Mouse (Mus musculus): ENCODE data around the gene Fhl3. TPM values are rescaled to one million over a fixed set of nuclear protein-coding genes. Genes with fewer than 3 reads are reported as not detected.

The Fhl3 gene
- 17.0 and 19.5 TPM in 2 replicates for polyA plus RNA-seq (2015; fragmentation: Nextera tagmentation; extraction: Ambion mirVana)

DNA sequence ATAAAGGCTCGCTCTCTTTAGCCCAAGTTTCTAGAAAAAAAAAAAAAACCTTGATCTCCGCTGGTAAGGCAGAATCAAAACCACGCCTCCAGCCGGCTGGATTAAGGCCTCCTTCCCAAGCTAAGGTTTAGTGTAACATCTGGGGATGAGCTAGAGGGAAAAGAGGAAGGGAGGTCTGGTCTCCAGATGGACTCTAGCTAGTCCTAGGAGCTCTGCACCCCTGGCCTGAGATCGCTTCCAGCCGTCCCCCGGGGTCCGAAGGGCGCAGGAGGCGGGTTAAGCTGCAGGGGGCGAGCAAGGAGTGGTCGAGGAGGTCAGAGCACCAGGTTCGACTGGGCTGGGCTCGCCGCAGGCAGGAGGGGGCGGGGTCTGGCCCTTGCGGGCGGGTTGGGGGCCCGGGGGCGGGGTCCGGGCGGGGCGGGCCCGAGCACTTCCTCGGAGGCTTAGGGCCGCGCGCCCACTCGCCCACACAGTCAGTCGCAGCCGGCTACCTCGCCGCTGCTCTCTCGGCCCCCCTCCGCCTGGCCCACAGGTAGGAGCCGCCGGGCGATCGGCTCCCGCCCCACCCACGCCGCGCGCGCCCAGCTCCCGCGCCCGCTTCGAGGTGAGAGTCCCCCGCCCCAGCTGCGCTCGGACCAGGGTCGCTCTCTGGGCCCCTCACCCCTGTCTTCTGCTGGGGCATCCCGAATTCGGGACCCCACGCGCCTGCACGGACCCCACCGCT lies at the start of gene Fhl3:
Gene Fhl3, plus strand, starts transcription at position 454 of the 724 bp plus-strand sequence.
- Histone ChIP-seq H3K9ac (peak within 1 kb of the TSS; percentile 97), H3K27ac (peak within 1 kb of the TSS; percentile 97), H3K4me2 (peak within 1 kb of the TSS; percentile 75), H3K9me3 (no peaks in the 10 kb centered on the region), H3K4me1 (peaks cover 51% of the 10 kb centered on the region), H3K36me3 (no peaks in the 10 kb centered on the region; the same call in 1 of the 2 replicates), H3K4me3 (peak within 1 kb of the TSS; percentile 88), H3K27me3 (0 out of 2 replicates have a peak, but pooled peaks cover 4% of the 10 kb centered on the region)
- under 1% methylated on average over 46 of the region's 59 CpGs for WGBS
- peak; percentile 59 for ATAC-seq (ENCODE audit: insufficient number of reproducible peaks, insufficient read depth, low FRiP score, low TSS enrichment, low read depth)

GRCm38 (mm10) chr4:124652886-124653285 lies 47.6 kb upstream of the Fhl3 start:
- Histone ChIP-seq H3K9me3 (no peaks in the 10 kb centered on the region), H3K9ac (no peak overlapping the region), H3K4me1 (peaks cover 27% of the 10 kb centered on the region), H3K27ac (no peak overlapping the region), H3K36me3 (no peaks in the 10 kb centered on the region), H3K27me3 (peaks cover 66% of the 10 kb centered on the region), H3K4me3 (no peak overlapping the region), H3K4me2 (no peak overlapping the region)
- no peak for ATAC-seq (ENCODE audit: insufficient number of reproducible peaks, insufficient read depth, low FRiP score, low TSS enrichment, low read depth)
- 5% methylated on average over 9 of the region's 9 CpGs for WGBS

DNA sequence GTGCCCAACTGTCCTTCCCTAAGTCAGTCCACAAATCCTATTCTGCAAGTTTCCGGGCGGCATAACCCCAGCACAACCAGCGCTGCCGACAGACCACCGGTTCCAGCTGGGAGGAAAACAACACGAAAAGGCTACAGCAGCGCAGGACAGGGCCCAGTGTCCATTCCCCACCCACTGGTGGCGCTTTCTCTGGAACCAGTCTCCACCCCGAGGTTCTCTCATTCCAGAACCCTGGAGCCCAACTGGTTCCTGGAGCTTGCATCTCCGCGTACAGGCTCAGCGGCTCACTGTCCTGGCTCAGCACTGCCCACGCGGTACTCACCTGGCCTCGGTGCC lies 44.0 kb upstream of the Fhl3 start, which contains the start of gene Pou3f1:
Gene Pou3f1, plus strand, starts transcription at position 290 of the 336 bp plus-strand sequence.
- peaks cover 43% of the 10 kb centered on the region for H3K4me1 ChIP-seq
- H3K36me3 ChIP-seq: no peaks in the 10 kb centered on the region
- ATAC-seq (ENCODE audit: insufficient number of reproducible peaks, insufficient read depth, low FRiP score, low TSS enrichment, low read depth): no peak
- H3K4me3 ChIP-seq: peak within 1 kb of the TSS; percentile 61
- peak within 1 kb of the TSS; percentile 66 for H3K9ac ChIP-seq
- no peak within 1 kb of the TSS for H3K27ac ChIP-seq
- peaks cover 92% of the 10 kb centered on the region for H3K27me3 ChIP-seq
- 2% methylated on average over 15 of the region's 15 CpGs for WGBS
- peak within 1 kb of the TSS; percentile 95 for H3K4me2 ChIP-seq
- H3K9me3 ChIP-seq: no peaks in the 10 kb centered on the region

- 1% methylated on average over 73 of the region's 92 CpGs for WGBS
- Histone ChIP-seq H3K27ac (no peak overlapping the region), H3K36me3 (no peaks in the 10 kb centered on the region), H3K4me2 (peak overlapping the region; percentile 95), H3K9me3 (no peaks in the 10 kb centered on the region), H3K4me3 (peak overlapping the region; percentile 61), H3K4me1 (peaks cover 43% of the 10 kb centered on the region), H3K9ac (peak overlapping the region; percentile 66), H3K27me3 (peaks cover 97% of the 10 kb centered on the region)
- ATAC-seq (ENCODE audit: insufficient number of reproducible peaks, insufficient read depth, low FRiP score, low TSS enrichment, low read depth): peak; percentile 93
These were observed 43.4 kb upstream of the Fhl3 start for GRCm38 (mm10) chr4:124656854-124657650.

DNA sequence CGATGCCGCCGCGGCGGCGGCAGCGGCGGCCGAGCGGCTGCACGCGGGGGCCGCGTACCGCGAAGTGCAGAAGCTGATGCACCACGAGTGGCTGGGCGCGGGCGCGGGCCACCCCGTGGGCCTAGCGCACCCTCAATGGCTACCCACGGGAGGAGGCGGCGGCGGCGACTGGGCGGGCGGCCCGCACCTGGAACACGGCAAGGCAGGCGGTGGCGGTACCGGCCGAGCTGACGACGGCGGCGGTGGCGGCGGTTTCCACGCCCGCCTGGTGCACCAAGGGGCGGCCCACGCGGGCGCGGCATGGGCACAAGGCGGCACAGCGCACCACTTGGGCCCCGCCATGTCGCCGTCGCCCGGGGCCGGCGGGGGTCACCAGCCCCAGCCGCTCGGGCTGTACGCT lies 42.7 kb upstream of the Fhl3 start:
- Histone ChIP-seq H3K27me3 (peaks cover 98% of the 10 kb centered on the region), H3K4me1 (peaks cover 37% of the 10 kb centered on the region), H3K4me2 (peak overlapping the region; percentile 95), H3K27ac (no peak overlapping the region), H3K36me3 (no peaks in the 10 kb centered on the region), H3K9me3 (no peaks in the 10 kb centered on the region), H3K9ac (peak overlapping the region; percentile 52), H3K4me3 (peak overlapping the region; percentile 61)
- ATAC-seq (ENCODE audit: insufficient number of reproducible peaks, insufficient read depth, low FRiP score, low TSS enrichment, low read depth): peak; percentile 11; the same call in 1 of the 2 replicates
- whole genome bisulfite sequencing: under 1% methylated on average over 36 of the region's 61 CpGs

- WGBS: under 1% methylated on average over 39 of the region's 39 CpGs
- no peak for ATAC-seq (ENCODE audit: insufficient number of reproducible peaks, insufficient read depth, low FRiP score, low TSS enrichment, low read depth)
- Histone ChIP-seq H3K36me3 (no peaks in the 10 kb centered on the region), H3K9me3 (no peaks in the 10 kb centered on the region), H3K27ac (no peak overlapping the region), H3K4me2 (peak overlapping the region; percentile 95), H3K27me3 (peaks cover 98% of the 10 kb centered on the region), H3K4me3 (peak overlapping the region; percentile 61), H3K4me1 (peaks cover 33% of the 10 kb centered on the region), H3K9ac (peak overlapping the region; percentile 40; the same call in 1 of the 2 replicates)
These were observed 42.1 kb upstream of the Fhl3 start for GRCm38 (mm10) chr4:124658412-124658851.

DNA sequence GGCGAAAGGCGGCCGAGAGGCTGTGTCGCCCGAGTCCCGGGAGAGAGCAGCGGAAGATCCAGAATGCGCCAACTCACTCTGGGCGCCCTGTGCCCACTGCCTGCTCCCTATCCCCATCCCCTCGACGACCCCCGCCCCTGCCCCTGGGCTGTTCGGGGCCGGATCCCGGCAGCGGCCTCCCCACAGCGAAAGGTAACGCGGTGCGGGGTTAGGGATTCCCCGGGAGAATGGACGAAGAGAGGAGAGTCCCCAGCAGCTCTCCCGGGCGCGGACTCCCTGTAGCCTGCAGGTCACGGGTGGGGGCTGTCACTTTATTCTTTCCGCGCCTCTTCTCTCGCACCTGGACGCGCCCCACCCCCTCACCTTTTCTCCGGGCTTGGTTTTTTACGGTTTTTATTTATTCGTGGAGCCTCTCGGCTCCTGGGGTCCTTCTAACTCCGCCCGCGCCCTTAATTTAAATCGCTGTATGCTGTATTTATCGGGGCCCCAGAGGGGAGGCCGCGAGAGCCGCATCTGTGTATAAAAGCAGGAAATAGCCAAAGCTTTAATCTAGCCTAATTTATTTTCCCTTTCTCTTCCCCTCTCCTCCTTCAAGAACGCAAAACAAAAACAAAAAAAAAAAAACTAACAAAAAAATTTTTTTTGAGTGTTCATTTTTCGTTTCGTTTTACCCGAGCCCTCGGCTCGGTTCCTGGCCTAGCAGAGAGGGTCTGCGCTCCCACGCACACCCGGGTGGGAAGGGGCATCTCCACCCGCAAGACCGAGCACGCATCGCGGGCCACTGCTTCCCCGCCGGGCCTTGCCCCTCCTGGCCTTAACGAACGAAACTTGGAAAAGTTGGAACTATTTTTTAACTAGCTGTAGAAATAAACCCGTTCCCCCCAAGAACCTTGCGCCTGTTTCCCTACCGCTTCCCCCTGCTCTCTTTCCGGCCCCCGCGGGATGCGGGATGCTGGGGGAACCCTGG lies 41.0 kb upstream of the Fhl3 start:
- H3K4me3 ChIP-seq: peak overlapping the region; percentile 61
- WGBS: 1% methylated on average over 68 of the region's 68 CpGs
- peak overlapping the region; percentile 95 for H3K4me2 ChIP-seq
- no peak overlapping the region for H3K27ac ChIP-seq
- no peaks in the 10 kb centered on the region for H3K36me3 ChIP-seq
- peaks cover 98% of the 10 kb centered on the region for H3K27me3 ChIP-seq
- no peak for ATAC-seq (ENCODE audit: insufficient number of reproducible peaks, insufficient read depth, low FRiP score, low TSS enrichment, low read depth)
- H3K4me1 ChIP-seq: peaks cover 38% of the 10 kb centered on the region
- peak overlapping the region; percentile 54; the same call in 1 of the 2 replicates for H3K9ac ChIP-seq
- no peaks in the 10 kb centered on the region for H3K9me3 ChIP-seq

- WGBS: 50% methylated on average over 3 of the region's 3 CpGs
- peaks cover 98% of the 10 kb centered on the region for H3K27me3 ChIP-seq
- ATAC-seq (ENCODE audit: insufficient number of reproducible peaks, insufficient read depth, low FRiP score, low TSS enrichment, low read depth): no peak
- H3K9ac ChIP-seq: no peak overlapping the region
- H3K4me3 ChIP-seq: no peak overlapping the region
- H3K9me3 ChIP-seq: no peaks in the 10 kb centered on the region
- H3K27ac ChIP-seq: no peak overlapping the region
- peaks cover 39% of the 10 kb centered on the region for H3K4me1 ChIP-seq
- no peaks in the 10 kb centered on the region for H3K36me3 ChIP-seq
- H3K4me2 ChIP-seq: no peak overlapping the region
These were observed 39.9 kb upstream of the Fhl3 start for GRCm38 (mm10) chr4:124660603-124661002.

GRCm38 (mm10) chr4:124663034-124663433 lies 37.5 kb upstream of the Fhl3 start:
- Histone ChIP-seq H3K36me3 (no peaks in the 10 kb centered on the region), H3K9me3 (no peaks in the 10 kb centered on the region), H3K4me2 (no peak overlapping the region), H3K4me3 (no peak overlapping the region), H3K9ac (no peak overlapping the region), H3K27me3 (peaks cover 95% of the 10 kb centered on the region), H3K4me1 (peaks cover 27% of the 10 kb centered on the region), H3K27ac (no peak overlapping the region)
- WGBS: 59% methylated on average over 3 of the region's 3 CpGs
- no peak for ATAC-seq (ENCODE audit: insufficient number of reproducible peaks, insufficient read depth, low FRiP score, low TSS enrichment, low read depth)

DNA sequence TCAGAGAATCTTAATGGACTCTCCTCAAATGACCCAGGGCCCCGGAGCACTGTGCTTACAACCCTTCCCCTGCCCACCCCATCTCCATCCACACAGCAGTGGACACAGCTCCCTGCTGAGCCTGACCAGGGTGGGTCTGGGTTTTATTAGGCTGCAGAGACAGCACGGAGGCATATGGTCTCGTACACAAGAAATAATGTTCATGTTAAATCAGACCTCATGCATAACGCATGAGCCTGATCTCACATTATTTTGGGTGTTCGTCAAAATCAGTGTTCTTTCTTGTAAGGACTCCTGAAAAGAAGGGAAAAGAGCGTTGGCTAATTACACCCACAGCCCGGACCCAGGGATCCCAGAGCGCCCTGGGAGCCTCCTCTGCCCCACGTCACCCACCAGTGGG lies 36.3 kb upstream of the Fhl3 start:
- ATAC-seq (ENCODE audit: insufficient number of reproducible peaks, insufficient read depth, low FRiP score, low TSS enrichment, low read depth): no peak
- Histone ChIP-seq H3K27me3 (peaks cover 92% of the 10 kb centered on the region), H3K9me3 (no peaks in the 10 kb centered on the region), H3K4me3 (no peak overlapping the region), H3K9ac (no peak overlapping the region), H3K27ac (no peak overlapping the region), H3K36me3 (no peaks in the 10 kb centered on the region), H3K4me1 (peaks cover 19% of the 10 kb centered on the region), H3K4me2 (no peak overlapping the region)
- 52% methylated on average over 9 of the region's 9 CpGs for WGBS

GRCm38 (mm10) chr4:124664604-124665003 lies 35.9 kb upstream of the Fhl3 start:
- Histone ChIP-seq H3K27me3 (peaks cover 90% of the 10 kb centered on the region), H3K4me3 (no peak overlapping the region), H3K4me1 (peaks cover 14% of the 10 kb centered on the region), H3K36me3 (no peaks in the 10 kb centered on the region), H3K9me3 (no peaks in the 10 kb centered on the region), H3K9ac (no peak overlapping the region), H3K27ac (no peak overlapping the region), H3K4me2 (no peak overlapping the region)
- 62% methylated on average over 15 of the region's 15 CpGs for WGBS
- ATAC-seq (ENCODE audit: insufficient number of reproducible peaks, insufficient read depth, low FRiP score, low TSS enrichment, low read depth): no peak

Measured in embryonic facial prominence, embryonic 13.5 days (tissue).